Mouse (Mus musculus) gastrocnemius, adult 8-10 months (tissue): ENCODE data around the gene Jagn1. TPM values are rescaled to one million over a fixed set of nuclear protein-coding genes. Genes with fewer than 3 reads are reported as not detected.

Experiments used
- DNase-seq, 2 experiments: peaks; one replicate each; pipeline ENCODE4 v3.0.0; 2022; ENCODE audit warnings: low spot score in 2 of 2
- total RNA-seq, 4 experiments: library from RNA; stranded (reverse); gene quantifications; 2 replicates each; pipeline ENCODE4 v1.2.4; 2022

The Jagn1 gene
- 10 to 100 TPM; 27.4 to 30.4 (median 29.1) TPM for total RNA-seq

- DNase-seq: peak; percentile 84 to 85
Observed at GRCm38 (mm10) chr6:113442442-113443090, at the start of gene Jagn1. Gene Jagn1, plus strand, starts transcription at chr6:113442569.

GRCm38 (mm10) chr6:113393951-113394350 is 48.4 kb upstream of the Jagn1 start:
- no peak for DNase-seq

GRCm38 (mm10) chr6:113394811-113395210 is 47.6 kb upstream of the Jagn1 start:
- no peak for DNase-seq

GRCm38 (mm10) chr6:113395501-113395900 is 46.9 kb upstream of the Jagn1 start:
- DNase-seq: no peak

- DNase-seq: no peak
Observed at GRCm38 (mm10) chr6:113396270-113397030, 45.9 kb upstream of the Jagn1 start.

GRCm38 (mm10) chr6:113402094-113402493 is 40.3 kb upstream of the Jagn1 start:
- peak in 1 of 2 experiments; percentile 45 for DNase-seq

- DNase-seq: no peak
Observed at GRCm38 (mm10) chr6:113404649-113405448, 37.5 kb upstream of the Jagn1 start.

GRCm38 (mm10) chr6:113405483-113405882 is 36.9 kb upstream of the Jagn1 start:
- no peak for DNase-seq

- DNase-seq: no peak
Observed at GRCm38 (mm10) chr6:113406683-113407082, 35.7 kb upstream of the Jagn1 start.

- no peak for DNase-seq
Observed at GRCm38 (mm10) chr6:113410001-113410400, 32.4 kb upstream of the Jagn1 start.

GRCm38 (mm10) chr6:113416416-113416815 is 26.0 kb upstream of the Jagn1 start:
- DNase-seq: no peak

- DNase-seq: no peak
Observed at GRCm38 (mm10) chr6:113418441-113419198, 23.7 kb upstream of the Jagn1 start.

- DNase-seq: peak; percentile 94 to 95
Observed at GRCm38 (mm10) chr6:113419199-113419587, 23.2 kb upstream of the Jagn1 start, which contains the start of gene Rpusd3. Gene Rpusd3, minus strand, starts transcription at chr6:113419340.

- no peak for DNase-seq
Observed at GRCm38 (mm10) chr6:113423000-113423399, 19.4 kb upstream of the Jagn1 start.

GRCm38 (mm10) chr6:113424187-113424586 is 18.2 kb upstream of the Jagn1 start:
- DNase-seq: no peak

GRCm38 (mm10) chr6:113426696-113427095 is 15.7 kb upstream of the Jagn1 start:
- DNase-seq: no peak

- DNase-seq: no peak
Observed at GRCm38 (mm10) chr6:113427397-113427796, 15.0 kb upstream of the Jagn1 start.

- no peak for DNase-seq
Observed at GRCm38 (mm10) chr6:113428006-113428405, 14.4 kb upstream of the Jagn1 start.

- DNase-seq: no peak
Observed at GRCm38 (mm10) chr6:113429965-113430364, 12.4 kb upstream of the Jagn1 start.

GRCm38 (mm10) chr6:113430846-113431245 is 11.5 kb upstream of the Jagn1 start:
- no peak for DNase-seq

- DNase-seq: no peak
Observed at GRCm38 (mm10) chr6:113431801-113432200, 10.6 kb upstream of the Jagn1 start.
